Mouse (Mus musculus) kidney, adult 2 months (tissue): ENCODE data around the gene Preb. TPM values are rescaled to one million over a fixed set of nuclear protein-coding genes. Genes with fewer than 3 reads are reported as not detected.

Experiments used
- DNase-seq: peaks from one replicate; pipeline ENCODE4 v3.0.0; 2021
- H3K27ac ChIP-seq: fragments of 200-500 bp; 2 replicates; pipeline ENCODE4 v1.5.1; 2012; ENCODE audit warnings: low read depth, low read length, control low read depth, inconsistent platforms; ENCODE audit not compliant: insufficient read depth
- H3K27me3 ChIP-seq: fragments of 200-500 bp; replicated peaks from 2 replicates; pipeline ENCODE4 v1.6.1; 2012; ENCODE audit warnings: mild to moderate bottlenecking, moderate library complexity, low read length, inconsistent platforms; ENCODE audit not compliant: control insufficient read depth, insufficient read depth
- H3K36me3 ChIP-seq: fragments of 200-500 bp; 2 replicates; pipeline ENCODE4 v1.6.1; 2012; ENCODE audit warnings: mild to moderate bottlenecking, moderate library complexity, low read length, inconsistent platforms; ENCODE audit not compliant: control insufficient read depth, insufficient read depth
- H3K4me1 ChIP-seq: fragments of 200-500 bp; 2 replicates; pipeline ENCODE4 v1.6.1; 2011; ENCODE audit warnings: low read length; ENCODE audit not compliant: control insufficient read depth, insufficient read depth
- H3K4me3 ChIP-seq: fragments of 200-500 bp; 2 replicates; pipeline ENCODE4 v1.5.1; 2011; ENCODE audit warnings: mild to moderate bottlenecking, low read depth, low read length, control low read depth; ENCODE audit not compliant: insufficient read depth
- CTCF ChIP-seq: fragments of 200-500 bp; conservative IDR thresholded peaks from 2 replicates; pipeline ENCODE4 v1.5.1; 2011; ENCODE audit warnings: low read depth, mild to moderate bottlenecking, control low read depth, low read length, moderate library complexity, mixed read lengths; ENCODE audit not compliant: insufficient read depth, insufficient read length
- POLR2A ChIP-seq: fragments of 200-500 bp; IDR thresholded peaks from one replicate; pipeline ENCODE4 v1.6.1; 2011; ENCODE audit warnings: low read depth, low read length, control low read depth
- WGBS: fragments of 180-500 bp; shearing (Covaris S2); methylation state at CpG from one replicate; pipeline ENCODE4 v1.1.7; 2018; 5-methylcytosine and 5-hydroxymethylcytosine counted together
- polyA plus RNA-seq: library from polyadenylated mRNA; depleted of rRNA; stranded (reverse); fragments of >200 nt; gene quantifications from 2 replicates; pipeline ENCODE4 v1.2.3, GENCODE M21; 2012

Gene Preb
- polyA plus RNA-seq, 1 experiment = 346 TPM

- peak overlapping the region; percentile 97 for H3K4me3 ChIP-seq
- peaks cover 18% of the 10 kb centered on the region for H3K4me1 ChIP-seq
- no peaks in the 10 kb centered on the region; the same call in 1 of the 2 replicates for H3K36me3 ChIP-seq
- WGBS = under 1% methylated on average over 31 of the region's 31 CpGs
- TF ChIP-seq CTCF (no peak), POLR2A (peak; percentile 59)
- DNase-seq = peak; percentile 97
- no peaks in the 10 kb centered on the region for H3K27me3 ChIP-seq
- H3K27ac ChIP-seq = peak overlapping the region; percentile 88
These were observed 10.4 kb downstream of the Preb start for GRCm38 (mm10) chr5:30949654-30950326.

DNA sequence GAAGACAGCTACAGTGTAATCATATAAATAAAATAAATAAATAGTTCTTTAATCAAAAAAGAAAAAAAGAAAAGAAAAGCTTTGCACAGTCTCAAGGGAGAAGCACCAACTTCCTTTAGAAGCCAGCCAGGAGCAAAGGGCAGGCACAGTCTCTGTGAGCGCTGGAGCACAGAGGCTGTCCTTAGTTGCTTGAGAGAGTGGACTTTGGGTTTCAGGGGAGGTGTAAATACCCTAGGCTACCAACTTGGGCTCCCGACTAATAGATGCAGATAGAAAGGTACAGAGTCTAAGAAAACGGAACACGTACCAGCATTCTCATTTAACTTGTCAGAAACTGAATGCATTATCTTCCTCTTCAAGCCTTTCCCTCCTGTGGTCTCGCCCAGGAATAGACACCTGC, 11.5 kb downstream of the Preb start:
- H3K27me3 ChIP-seq = no peaks in the 10 kb centered on the region
- peaks cover 18% of the 10 kb centered on the region for H3K4me1 ChIP-seq
- H3K4me3 ChIP-seq = no peak overlapping the region
- H3K36me3 ChIP-seq = no peaks in the 10 kb centered on the region
- no peak for TF ChIP-seq CTCF
- no peak for TF ChIP-seq POLR2A
- 61% methylated on average over 5 of the region's 5 CpGs for WGBS
- peak overlapping the region; percentile 88 for H3K27ac ChIP-seq
- peak; percentile 84 for DNase-seq

DNA sequence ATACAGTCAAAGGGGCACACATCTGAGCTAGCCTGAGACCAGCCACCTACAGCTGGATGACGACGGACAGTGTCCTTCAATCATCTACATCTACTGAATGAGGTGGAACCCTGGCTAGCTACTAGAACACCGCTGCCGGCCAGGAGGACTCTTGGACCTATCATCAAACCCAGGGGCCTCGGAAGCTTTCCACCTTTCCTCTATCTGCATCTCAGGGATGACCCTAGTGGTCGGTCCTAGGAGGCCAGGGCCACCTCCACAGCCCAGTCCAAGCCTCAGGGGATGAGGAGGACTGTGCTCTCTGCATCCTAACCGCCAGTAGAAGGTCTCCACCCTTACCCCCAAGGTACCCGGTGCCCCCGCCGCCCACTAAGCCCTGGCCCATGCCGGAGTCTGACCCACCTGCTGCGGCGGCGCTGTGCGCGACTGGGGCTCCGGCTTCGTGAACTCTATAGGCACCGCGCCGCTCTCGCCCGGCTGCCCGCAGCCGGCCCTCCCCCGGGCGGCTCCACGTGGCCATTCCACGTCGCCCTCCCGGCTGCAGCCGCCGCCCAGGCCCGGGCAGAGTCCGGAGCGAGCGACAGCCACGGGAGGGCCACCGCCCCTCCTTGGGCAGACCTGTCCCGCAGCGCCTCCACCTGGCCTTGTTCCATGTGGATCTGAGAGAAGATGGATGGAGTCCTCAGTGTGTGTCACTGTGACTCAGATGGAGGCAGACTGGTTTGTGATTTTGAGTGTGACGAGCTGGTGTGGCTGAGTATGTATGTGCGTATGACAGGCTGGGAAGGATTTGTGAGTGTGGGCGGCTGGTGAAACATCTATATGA, 15.0 kb downstream of the Preb start, which contains the start of gene Cgref1:
Gene Cgref1 (minus strand): TSS at position 636 of the 826 bp plus-strand sequence.
- Histone ChIP-seq H3K36me3 (no peaks in the 10 kb centered on the region), H3K4me3 (peak within 1 kb of the TSS; percentile 63), H3K4me1 (peaks cover 11% of the 10 kb centered on the region), H3K27ac (peak within 1 kb of the TSS; percentile 96), H3K27me3 (no peaks in the 10 kb centered on the region)
- WGBS = 8% methylated on average over 44 of the region's 44 CpGs
- peak; percentile 87 for DNase-seq
- TF ChIP-seq POLR2A (no peak), CTCF (peak; percentile 51)

DNA sequence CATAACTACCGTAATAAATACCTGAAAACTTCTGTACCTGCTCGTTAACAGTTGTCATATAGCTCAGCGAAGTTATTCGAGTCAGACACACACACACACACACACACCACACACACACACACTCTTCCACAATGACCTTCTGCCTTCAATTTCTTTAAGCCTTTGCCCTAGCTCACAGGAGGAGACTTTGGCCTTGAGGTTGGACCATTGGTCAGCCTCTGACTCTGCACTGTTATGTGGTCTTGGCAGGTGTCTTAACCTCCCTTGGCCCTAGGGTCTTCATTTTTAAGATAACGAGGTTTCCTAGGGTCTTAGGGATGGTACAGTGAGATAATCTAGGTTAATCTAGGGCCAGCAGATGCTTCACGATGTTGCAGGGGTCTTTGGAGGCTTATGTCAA, 15.8 kb downstream of the Preb start:
- peak; percentile 78 for DNase-seq
- Histone ChIP-seq H3K4me1 (peaks cover 9% of the 10 kb centered on the region), H3K4me3 (peak overlapping the region; percentile 63), H3K36me3 (no peaks in the 10 kb centered on the region), H3K27ac (peak overlapping the region; percentile 96), H3K27me3 (no peaks in the 10 kb centered on the region)
- WGBS = 71% methylated on average over 6 of the region's 6 CpGs
- TF ChIP-seq CTCF (no peak), POLR2A (no peak)

DNA sequence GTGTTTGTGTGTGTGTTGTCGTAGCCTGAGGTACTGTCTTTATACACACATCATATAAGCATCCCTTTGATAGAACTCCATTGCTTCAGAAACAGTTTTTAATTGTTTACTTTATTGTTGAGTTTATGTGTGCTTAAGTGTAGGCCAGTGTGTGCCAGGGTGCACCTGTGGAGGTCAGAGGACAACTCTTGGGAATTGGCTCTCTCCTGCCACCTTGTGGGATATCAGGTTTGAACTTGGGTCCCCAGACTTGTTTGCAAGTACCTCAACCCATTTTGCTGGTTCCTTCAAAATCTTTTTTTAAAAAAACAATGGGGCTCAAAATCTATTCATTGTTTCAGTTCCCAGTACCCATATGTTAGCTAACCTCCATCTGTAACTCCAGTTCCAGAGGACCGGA, 17.2 kb downstream of the Preb start:
- H3K36me3 ChIP-seq = no peaks in the 10 kb centered on the region
- no peak overlapping the region for H3K27ac ChIP-seq
- H3K4me1 ChIP-seq = peaks cover 3% of the 10 kb centered on the region
- peak; percentile 75 for DNase-seq
- TF ChIP-seq POLR2A (no peak), CTCF (peak; percentile 69)
- no peak overlapping the region for H3K4me3 ChIP-seq
- WGBS = 84% methylated on average over 2 of the region's 2 CpGs
- no peaks in the 10 kb centered on the region for H3K27me3 ChIP-seq

GRCm38 (mm10) chr5:30934725-30935461, 25.3 kb downstream of the Preb start:
- no peak for DNase-seq
- Histone ChIP-seq H3K36me3 (no peaks in the 10 kb centered on the region), H3K27me3 (no peaks in the 10 kb centered on the region), H3K4me1 (no peaks in the 10 kb centered on the region), H3K27ac (no peak overlapping the region), H3K4me3 (no peak overlapping the region)
- no peak for TF ChIP-seq POLR2A
- TF ChIP-seq CTCF = no peak
- 89% methylated on average over 5 of the region's 5 CpGs for WGBS

- H3K4me1 ChIP-seq = no peaks in the 10 kb centered on the region
- no peaks in the 10 kb centered on the region for H3K27me3 ChIP-seq
- no peak for DNase-seq
- 69% methylated on average over 5 of the region's 5 CpGs for WGBS
- H3K27ac ChIP-seq = no peak overlapping the region
- TF ChIP-seq POLR2A (no peak), CTCF (no peak)
- H3K36me3 ChIP-seq = no peaks in the 10 kb centered on the region
- no peak overlapping the region for H3K4me3 ChIP-seq
These were observed 26.5 kb downstream of the Preb start for GRCm38 (mm10) chr5:30933705-30934104.
